In genomic region chr1:157205685-157206084, GRCm38 (mm10) we compare ENCODE assay signal across 33 mouse cellular contexts.
"Had no signal": no experiment of that assay in that cellular context is flagged by ENCODE, and none has a peak within 500 bp of the region (broad histone marks: within the 10 kb centered on the region; RNA-seq: fewer than 3 reads in every experiment).

No protein-coding gene starts in this region.

- H3K27ac ChIP-seq: heart, embryonic 10.5 days; heart, embryonic 13.5 days; heart, embryonic 15.5 days; hindbrain, embryonic 10.5 days; hindbrain, embryonic 12.5 days; hindbrain, embryonic 13.5 days; hindbrain, embryonic 14.5 days; hindbrain, embryonic 15.5 days; hindbrain, postnatal 0 days; intestine, embryonic 15.5 days; kidney, embryonic 15.5 days; kidney, postnatal 0 days; left cerebral cortex, adult 2 months had no signal

- H3K4me3 ChIP-seq: heart, embryonic 10.5 days; heart, embryonic 12.5 days; heart, embryonic 13.5 days; heart, embryonic 15.5 days; hindbrain, embryonic 10.5 days; hindbrain, embryonic 12.5 days; hindbrain, embryonic 13.5 days; hindbrain, embryonic 15.5 days; intestine, embryonic 15.5 days; kidney, embryonic 15.5 days; left cerebral cortex, adult 2 months had no signal

- DNase-seq: heart, postnatal 10 days; heart, postnatal 14 days; heart, postnatal 36 days; heart, postnatal 4 days; kidney, adult 11 months; kidney, adult 18-20 months; kidney, adult 2 months; kidney, adult 8-10 months; kidney, adult 9 months; kidney, postnatal 10 days; kidney, postnatal 14 days; kidney, postnatal 25 days; kidney, postnatal 36 days; kidney, postnatal 4 days; layer of hippocampus, postnatal 36 days had no signal

- ATAC-seq: hindbrain, embryonic 16.5 days; hindbrain, postnatal 0 days; inflammation-experienced regulatory T-cells, adult 6 months; intestine, embryonic 15.5 days; intestine, embryonic 16.5 days; intestine, postnatal 0 days had no signal
